Mouse (Mus musculus) adrenal gland, postnatal 4 days (tissue): ENCODE measurements around the gene Rnf123. TPM values are rescaled to one million over a fixed set of nuclear protein-coding genes. Genes with fewer than 3 reads are reported as not detected.
A peak's percentile ranks its signal among the peaks of the same experiment; 100 is the strongest.

Experiments used
- DNase-seq, 2 experiments: peaks; one replicate each; pipeline ENCODE4 v3.0.0; 2021 to 2022; ENCODE audit warnings: low spot score in 2 of 2, mixed read lengths in 2 of 2
- total RNA-seq, 2 experiments: library from RNA; stranded (reverse); gene quantifications; 2 replicates each; pipeline ENCODE4 v1.2.3; 2021

Rnf123 gene
- total RNA-seq, 2 experiments from 2014 or later: 73.2 to 76.8 TPM

DNA sequence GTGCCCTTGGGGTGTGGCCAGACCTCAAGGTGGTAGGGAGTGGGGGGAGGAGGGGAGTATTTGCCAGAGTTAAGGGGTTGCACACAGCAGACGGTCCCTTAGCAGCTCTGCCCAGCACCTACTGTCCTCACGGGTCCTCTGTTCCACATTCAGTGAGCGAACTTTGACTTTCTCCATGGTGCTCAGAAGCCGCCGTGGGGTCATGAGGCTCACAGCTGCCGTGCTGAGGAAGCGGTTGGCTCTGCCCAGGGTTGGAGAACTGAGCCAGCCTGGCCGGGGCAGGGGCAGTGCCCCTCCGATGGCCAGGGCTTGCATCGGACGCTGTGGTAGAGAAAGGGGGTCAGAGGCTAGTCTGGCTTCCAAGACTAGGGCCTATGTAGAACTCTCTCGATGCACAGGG, 19.8 kb downstream of the Rnf123 start:
- no peak for DNase-seq

DNA sequence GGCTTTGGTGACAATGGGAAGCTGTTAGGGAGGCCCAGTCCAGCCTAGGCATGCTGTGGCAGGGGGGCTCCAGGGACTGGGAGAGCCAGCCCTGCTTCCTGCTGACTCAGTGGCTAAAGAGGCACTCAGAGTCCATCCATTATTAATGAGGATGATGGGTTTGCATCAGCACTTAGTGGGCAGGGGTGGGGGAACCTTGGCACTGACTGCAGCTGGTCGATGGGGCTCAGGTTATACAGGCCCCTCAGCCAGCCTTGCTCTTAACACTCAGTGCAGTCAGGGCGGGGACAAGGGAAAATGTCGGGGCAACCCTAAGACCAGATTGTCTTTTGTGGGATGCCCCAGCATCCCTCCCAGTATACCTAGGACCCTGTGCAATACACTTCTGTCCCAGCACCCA, 21.0 kb downstream of the Rnf123 start:
- no peak for DNase-seq

DNA sequence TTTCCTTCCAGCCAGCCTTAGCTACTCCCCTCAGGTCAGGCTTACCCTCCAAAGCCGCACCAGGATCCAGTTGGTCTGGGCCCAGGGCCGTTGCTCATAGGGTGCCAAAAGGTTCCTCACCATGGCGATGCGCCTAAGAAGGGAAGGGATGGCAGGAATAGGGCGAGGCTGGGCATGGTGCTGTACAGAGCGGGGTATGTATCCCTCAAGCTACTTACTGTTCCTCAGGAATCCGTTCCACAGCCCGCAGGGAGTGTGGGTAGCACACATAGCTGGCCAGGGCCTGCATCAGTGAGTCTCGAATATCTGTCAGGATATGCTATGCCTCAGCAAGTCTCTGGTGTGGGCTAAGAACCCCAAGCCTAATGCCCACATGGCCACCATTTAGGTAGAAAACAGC, 24.9 kb downstream of the Rnf123 start:
- DNase-seq: no peak

DNA sequence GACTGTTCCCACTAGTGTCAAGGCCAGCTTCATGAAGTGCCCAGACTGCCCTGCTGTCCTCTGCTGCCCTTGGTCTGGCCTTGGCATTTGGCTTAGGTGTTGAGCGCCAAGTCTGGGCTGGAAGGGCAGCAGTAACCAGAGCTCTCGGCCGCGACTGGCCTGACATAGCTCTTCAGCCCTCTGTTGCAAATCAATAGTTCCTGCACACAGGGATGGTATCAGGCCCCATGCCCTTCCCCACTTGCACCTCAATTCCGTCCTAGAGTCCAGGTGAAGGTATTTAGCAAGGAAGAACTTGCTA, 25.9 kb downstream of the Rnf123 start:
- no peak for DNase-seq

DNA sequence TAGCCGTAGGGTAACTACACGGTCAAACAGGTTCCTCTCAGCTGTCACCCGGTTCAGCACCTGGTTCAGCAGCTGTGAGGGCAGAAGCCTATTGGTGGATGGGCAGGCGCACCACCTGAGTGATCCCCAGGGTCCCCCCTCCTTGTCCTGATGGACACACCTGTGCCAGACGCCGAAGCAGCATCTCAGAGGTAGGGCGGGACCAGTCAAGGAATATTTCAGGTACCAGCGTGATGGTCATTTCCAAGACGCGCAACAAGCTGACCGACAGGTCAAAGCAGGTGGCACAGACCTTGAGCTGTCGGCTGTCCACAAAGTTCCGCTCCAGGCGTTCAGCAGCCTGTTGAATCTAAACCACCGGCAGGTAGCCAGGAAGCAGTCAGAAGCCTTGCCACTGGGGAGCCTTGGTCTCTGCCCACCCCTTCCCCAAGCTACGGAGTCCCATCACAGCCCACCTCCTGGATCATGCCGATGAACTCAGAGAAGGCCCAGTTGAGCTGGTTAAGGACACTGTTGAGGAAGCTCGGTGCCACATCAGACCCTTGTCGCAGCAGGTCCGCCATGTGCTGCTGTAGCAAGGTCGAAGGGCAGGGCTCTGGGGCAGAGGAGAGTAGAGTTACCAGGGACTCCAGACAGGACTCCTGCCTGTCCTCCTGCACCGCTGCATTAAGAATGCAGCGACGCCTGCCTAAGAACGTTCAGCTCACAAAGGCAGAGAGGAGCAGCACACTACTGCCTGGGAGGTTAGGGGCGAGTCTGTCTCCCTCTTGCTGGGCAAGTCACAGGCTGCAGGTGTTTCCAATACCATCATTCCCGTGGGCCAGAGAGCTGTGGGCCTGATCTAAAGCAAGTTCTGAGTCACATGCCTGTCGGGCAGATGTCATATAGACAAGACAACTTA, 26.5 kb downstream of the Rnf123 start:
- no peak for DNase-seq

DNA sequence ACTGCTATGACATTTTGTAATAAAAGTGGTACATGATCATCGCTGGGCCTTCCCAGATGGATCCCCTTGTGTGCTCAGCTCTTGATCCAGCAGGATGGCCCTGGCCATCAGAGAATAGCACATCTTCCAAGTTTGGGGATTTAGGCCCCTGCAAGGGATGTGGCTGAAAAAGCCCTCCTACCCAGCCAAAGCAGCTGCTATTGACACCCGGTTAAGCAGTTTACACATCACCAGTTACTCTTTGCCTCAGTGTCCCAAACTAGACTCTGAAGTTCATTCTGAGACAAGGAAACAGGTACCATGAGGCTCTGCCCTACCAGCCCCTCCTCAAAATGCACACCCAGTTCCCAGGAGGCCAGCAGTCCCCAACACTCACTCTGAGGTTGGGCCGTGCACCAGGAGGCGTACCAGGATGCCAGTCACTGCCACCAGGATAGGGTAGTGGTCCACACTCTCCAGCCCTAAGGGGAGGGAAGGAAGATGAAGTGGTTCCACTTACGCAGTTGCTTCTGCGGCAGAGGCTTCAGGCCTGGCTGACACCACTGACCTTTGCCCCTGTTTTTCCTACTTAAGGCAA, 27.4 kb downstream of the Rnf123 start:
- DNase-seq: no peak

DNA sequence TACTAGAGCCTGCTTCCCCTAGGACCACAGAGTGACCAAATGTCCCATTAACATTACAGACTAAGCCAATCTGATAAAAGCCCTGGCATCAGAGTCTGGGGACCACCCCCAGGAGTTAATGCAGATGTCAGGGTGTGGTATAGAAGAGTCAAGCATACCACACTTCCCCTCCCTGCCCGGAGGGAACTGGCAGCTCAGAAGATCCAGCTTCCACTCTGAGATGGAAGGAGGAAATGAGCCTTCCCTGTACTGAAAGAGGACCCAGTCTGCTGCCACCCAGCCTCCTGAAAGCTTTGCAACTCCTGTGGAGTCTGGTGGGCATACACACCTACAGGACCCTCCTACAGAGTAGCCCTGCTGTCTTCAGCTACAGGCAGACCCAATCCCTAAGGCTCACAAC, 28.1 kb downstream of the Rnf123 start:
- DNase-seq: no peak

DNA sequence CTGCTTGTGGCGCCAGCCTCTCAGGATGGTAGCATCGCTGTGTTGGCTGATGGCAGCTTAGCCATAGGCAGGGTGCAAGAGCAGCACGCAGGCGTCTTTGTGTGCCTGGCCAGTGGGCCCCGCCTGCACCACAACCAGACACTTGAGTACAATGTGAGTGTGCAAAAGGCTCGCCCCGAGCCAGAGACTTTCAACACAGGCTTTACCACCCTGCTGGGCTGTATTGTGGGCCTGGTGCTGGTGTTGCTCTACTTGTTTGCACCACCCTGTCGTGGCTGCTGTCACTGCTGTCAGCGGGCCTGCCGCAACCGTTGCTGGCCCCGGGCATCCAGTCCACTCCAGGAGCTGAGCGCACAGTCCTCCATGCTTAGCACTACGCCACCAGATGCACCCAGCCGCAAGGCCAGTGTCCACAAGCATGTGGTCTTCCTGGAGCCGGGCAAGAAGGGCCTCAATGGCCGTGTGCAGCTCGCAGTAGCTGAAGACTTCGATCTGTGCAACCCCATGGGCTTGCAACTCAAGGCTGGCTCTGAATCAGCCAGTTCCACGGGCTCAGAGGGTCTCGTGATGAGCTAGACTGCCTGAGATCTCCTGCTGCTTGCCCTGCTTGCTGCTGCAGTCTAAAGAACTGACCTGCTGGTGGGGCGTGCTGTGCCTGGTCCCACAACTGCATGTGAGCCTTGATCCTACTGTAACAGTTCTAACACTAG, 28.7 kb downstream of the Rnf123 start:
- DNase-seq: no peak

DNA sequence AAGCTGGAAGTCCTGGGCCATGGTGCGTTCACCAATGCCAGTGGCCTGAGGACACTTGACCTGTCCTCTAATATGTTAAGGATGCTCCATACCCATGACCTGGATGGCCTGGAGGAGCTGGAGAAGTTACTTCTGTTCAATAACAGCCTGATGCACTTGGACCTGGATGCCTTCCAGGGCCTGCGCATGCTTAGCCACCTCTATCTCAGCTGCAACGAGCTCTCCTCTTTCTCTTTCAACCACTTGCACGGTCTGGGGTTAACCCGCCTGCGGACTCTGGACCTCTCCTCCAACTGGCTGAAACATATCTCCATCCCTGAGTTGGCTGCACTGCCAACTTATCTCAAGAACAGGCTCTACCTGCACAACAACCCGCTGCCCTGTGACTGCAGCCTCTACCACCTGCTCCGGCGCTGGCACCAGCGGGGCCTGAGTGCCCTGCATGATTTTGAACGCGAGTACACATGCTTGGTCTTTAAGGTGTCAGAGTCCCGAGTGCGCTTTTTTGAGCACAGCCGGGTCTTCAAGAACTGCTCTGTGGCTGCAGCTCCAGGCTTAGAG, 29.4 kb downstream of the Rnf123 start:
- no peak for DNase-seq

DNA sequence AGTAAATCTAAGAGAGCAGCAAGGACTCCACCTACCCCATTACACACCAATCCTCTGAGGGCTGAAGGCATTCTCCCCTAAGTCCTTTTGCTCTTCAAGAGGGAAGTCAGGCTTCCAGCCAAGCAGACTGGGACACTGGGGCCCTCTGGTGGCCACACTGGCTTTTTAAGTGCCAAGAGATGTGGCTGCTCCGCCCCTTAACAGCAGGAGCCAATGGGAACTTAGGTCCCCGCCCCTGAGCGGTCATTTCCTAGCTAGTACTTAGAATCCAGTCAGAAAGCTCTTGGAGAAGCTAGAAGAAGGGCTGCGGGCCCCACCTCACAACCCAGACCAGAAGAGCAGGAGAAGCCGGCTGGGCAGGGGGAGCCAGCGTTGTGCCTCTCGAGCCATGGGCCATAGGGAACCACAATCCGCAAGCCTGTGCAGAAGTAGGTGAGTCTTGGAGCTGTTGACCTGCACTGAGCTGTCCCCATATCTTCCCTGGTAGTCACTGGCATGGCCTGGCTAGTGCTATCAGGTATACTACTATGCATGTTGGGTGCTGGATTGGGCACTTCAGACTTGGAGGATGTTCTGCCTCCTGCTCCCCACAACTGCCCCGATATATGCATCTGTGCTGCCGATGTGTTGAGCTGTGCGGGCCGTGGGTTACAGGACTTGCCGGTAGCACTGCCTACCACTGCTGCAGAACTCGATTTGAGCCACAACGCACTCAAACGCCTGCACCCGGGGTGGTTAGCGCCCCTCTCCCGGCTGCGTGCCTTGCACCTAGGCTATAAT, 30.1 kb downstream of the Rnf123 start, which contains the start of gene Amigo3:
Amigo3 (plus strand) TSS at position 275 of the 780 bp plus-strand sequence.
- DNase-seq: peak; percentile 94

DNA sequence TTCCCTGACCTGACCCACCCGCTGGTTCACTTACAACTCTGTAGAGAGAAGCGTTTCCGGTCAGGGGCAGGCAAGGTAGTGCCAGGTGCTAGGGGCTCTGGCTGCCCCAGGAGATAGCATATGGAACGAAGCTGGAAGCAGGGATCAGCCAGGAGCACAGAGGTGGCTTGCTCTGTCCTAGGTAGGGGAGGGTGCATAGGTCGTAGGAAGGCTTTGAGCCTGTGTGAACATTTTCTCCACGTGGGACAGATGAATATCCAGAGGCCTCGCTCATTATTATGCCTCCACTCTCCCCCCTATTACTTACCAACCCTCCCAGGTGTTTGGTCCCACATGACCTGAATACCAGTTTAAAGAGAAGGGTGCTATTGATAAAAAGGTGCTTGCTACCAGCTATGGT, 30.7 kb downstream of the Rnf123 start:
- DNase-seq: no peak

DNA sequence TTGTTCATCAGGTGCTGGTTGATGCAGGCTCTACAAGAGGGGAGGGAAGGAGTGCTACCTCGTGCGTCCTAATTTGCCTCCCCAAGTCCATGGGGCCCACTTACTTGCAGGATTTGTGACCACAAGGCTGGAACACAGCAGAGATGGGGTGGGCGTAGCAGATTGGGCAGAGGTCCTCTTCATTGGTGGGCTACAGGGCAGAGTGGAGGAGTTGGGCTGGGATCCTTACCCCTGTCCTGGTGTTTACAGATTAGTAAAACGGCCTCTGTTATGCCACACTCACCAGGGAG, 31.3 kb downstream of the Rnf123 start:
- DNase-seq: no peak

DNA sequence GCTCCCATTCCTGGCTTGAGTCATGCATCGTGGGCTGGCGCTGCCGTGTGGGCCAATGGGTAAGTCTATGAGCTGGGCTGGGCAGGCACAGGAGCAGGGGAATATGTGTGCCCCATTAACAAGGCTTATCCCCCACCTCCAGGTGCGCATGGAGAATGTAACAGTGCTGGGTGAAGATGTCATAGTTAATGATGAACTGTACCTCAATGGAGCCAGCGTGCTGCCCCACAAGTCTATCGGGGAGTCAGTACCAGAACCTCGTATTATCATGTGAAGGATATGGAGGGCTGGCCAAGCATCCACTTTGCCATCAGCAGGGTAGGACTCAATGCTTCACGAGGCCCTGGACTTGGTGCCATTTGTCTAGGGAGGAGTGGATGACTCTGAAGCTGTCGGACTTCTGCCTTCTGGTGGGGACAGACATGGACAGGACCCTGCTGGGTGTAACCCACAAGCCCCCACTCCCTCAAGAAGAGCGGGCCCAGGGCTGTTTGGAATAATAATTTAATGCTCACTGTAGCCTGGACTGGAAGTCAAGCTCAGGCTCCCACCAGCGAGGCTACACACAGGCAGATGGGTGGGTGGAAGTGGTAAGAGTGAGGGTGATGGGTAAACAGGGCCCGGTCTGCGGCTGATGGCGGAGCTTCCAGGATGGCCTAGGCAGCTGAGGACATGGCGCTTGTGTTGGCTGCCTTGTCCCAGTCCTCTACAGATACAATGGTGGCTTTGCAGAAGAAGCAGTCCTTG, 31.8 kb downstream of the Rnf123 start:
- no peak for DNase-seq

DNA sequence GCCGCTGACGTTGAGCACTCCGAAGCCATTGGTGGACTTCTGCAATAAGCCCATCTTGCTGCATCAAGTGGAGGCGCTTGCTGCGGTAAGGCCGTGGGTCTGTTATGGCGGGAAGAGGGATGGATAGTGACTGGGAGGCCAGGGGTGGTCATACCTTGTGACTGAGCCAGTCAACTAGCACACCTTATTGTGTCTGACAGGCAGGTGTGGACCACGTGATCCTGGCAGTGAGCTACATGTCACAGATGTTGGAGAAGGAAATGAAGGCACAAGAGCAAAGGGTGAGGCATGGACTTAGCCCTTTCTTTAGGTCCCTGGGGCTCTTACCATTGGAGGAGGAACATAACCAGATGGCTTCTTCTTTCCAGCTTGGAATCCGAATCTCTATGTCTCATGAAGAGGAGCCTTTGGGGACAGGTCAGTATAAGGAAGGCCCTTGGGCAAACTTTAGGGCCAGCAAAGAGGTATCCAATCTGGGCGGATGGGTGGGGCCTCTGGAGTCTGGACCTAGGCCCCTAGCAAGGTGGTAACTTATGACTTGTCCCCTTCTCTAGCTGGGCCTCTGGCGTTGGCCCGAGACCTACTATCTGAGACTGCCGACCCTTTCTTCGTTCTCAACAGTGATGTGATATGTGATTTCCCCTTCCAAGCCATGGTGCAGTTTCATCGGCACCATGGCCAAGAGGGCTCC, 33.4 kb downstream of the Rnf123 start:
- DNase-seq: no peak

DNA sequence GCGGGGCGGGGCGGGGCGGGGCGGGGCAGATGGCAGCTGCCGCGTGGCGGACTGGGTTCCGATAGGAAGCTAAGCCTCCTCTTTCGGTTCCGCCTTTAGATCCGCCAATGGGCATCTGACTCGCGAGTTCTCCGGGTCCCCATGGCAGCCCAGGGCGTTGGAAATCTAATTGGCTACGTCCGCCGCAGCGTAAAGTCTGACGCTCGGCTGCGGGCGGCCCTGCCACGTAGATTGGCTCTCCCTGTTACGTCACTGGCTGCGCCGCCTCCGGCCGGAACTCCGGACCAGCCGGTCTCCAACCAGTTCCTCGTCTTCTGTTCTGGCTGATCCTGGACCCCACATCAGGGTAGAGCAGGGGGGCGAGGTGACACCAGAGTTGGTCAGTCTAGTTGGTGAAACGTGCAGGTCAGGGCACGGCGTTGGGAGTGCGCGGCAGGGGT, 34.1 kb downstream of the Rnf123 start, which contains the start of gene Gmppb:
Gmppb (plus strand) TSS at position 227 of the 440 bp plus-strand sequence.
- peak; percentile 83 to 92 for DNase-seq

DNA sequence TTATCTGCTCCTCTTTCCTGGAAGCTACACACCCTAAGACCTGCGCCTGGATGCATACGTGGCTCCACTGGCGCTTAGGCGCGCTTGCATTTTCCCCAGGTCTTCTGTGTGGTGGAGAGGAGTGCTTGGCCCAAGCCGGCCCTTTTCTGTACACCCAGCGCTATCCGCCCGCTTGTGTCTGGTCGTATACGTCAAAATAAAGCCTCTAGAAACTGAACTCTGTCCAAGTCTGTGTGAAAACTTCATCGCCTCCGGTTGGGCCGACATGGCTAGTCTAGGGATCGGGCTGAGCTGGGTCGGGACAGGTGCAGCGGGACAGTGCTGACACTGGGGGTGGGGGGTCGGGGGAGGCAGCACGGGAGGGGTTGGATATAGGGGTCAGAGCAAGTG, 34.6 kb downstream of the Rnf123 start:
- DNase-seq: no peak

DNA sequence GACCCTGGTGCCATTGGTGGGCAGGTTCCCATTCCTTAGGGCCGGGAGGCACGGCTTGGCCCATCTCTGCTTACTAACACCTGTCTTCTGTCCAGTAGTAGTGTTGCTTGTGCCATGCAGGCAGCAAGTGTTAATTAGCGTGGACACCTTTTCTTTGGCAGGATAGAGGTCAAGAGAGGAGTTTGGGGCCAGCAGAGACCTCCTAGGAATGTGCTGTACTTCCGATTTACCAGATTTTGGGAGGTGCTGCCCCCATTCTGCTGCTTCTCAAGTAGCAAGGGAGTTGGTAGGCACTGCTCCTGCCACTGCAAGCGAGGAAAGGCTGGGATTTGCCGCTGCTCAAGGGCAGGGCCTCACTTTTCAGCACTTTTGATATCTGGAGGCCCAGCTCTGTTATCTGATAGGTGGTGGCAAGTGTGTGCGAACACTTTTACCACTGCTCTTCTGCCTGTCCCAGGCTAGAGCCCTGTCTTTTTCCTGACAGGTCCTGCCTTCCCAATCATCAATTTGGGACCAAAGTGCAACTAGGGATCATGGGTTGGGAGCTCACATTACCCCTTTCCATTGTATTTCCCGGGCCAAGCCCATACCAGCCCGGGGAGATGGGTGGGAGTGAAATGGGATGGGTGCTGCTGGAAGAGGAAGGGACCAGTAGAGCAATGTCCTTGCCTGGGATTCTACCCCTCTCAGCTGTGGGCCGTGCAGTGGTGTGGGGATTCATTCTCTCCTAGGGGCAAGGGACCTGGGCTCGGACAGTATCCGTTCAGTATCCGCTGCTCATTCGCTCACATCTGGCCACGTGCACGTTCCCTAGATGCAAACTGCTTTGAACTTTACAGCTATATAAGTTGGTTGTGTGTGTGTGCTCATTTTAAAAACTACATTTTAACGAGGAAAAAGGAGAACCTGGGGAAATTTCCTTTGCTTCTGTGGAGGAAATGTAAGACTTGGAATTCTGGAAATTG, 35.3 kb downstream of the Rnf123 start:
- no peak for DNase-seq

DNA sequence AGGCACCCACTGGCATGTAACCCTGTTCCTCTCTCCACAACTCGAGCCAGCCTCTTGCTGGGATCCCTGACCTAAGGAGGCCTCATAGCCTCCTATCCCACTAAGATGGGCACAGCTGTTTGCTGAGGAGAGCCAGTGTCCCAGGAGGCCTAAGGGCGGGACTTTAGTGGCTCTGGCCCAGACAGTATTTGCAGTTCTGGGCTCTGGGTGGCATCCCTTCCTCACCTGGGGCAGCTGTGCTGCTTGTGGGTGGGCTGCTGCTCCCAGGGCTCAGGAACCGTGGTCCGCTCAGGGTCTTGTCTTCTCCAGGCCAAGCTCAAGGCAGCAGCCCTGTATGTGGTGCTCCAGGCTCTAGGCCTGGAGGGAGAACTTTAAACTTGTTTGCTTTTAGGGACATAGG, 36.6 kb downstream of the Rnf123 start:
- DNase-seq: no peak
